Mouse (Mus musculus): ENCODE measurements around the gene Mogs. TPM values are rescaled to one million over a fixed set of nuclear protein-coding genes. Genes with fewer than 3 reads are reported as not detected.

Mogs gene
- polyA plus RNA-seq, 1 experiment from 2014 or later: 21.9 TPM

DNA sequence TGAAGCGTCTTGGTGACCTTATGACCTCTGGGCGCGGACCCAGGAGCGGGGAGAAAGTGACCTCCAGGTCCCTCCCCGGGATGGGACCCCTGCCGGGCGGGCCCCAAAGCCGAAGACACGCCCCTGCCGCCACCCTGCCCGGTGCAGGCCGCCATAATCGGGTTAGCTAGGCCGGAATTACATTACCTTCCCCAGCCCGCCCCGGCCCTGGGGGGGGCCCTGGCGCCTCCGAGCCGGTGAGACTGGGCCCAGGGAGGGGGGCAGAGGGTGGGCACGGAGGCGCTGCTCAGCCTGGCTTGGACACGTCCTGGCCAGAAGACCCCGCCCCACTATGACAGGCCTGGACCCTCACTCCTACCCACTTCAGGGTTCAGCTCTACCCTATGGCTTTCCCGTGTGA lies 44.1 kb upstream of the Mogs start:
- peaks cover 64% of the 10 kb centered on the region for H3K27me3 ChIP-seq (ENCODE audit: control insufficient read depth, insufficient read depth, low read length)
- H3K4me2 ChIP-seq (ENCODE audit: low read depth, low read length): no peak overlapping the region
- H3K9me3 ChIP-seq (ENCODE audit: control insufficient read depth, low read length): no peaks in the 10 kb centered on the region
- H3K4me1 ChIP-seq (ENCODE audit: control insufficient read depth, insufficient read depth, low read length): no peaks in the 10 kb centered on the region
- WGBS: 1% methylated on average over 23 of the region's 24 CpGs
- H3K9ac ChIP-seq (replicated peaks; ENCODE audit: low read depth, low read length): no peak overlapping the region
- H3K4me3 ChIP-seq (ENCODE audit: low read depth, low read length): no peak overlapping the region
- no peaks in the 10 kb centered on the region for H3K36me3 ChIP-seq (ENCODE audit: control insufficient read depth, insufficient read depth, low read length)
- ATAC-seq (ENCODE audit: low read depth): peak; percentile 32; the same call in 1 of the 2 replicates
- H3K27ac ChIP-seq (ENCODE audit: low read depth, low read length): no peak overlapping the region

DNA sequence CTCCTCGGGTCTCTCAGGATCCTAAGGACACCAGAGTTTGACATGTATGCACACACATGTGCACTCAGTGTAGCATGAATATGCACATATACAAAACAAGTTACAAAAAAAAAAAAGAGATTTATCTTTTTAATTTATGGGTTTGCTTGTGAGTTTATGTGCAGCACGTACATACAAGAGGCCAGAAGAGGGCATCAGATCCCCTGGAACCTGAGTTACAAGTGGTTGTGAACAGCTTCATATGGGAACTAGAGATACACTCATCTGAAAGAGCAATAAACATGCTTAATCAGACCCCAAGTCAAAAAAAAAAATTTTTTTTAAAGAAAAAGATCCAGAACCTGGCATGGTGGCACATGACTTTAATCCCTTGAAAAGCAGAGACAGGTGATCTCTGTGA lies 40.3 kb upstream of the Mogs start:
- peaks cover 14% of the 10 kb centered on the region for H3K4me1 ChIP-seq (ENCODE audit: control insufficient read depth, insufficient read depth, low read length)
- no peak overlapping the region for H3K27ac ChIP-seq (ENCODE audit: low read depth, low read length)
- no peak overlapping the region for H3K4me3 ChIP-seq (ENCODE audit: low read depth, low read length)
- H3K4me2 ChIP-seq (ENCODE audit: low read depth, low read length): no peak overlapping the region
- H3K9me3 ChIP-seq (ENCODE audit: control insufficient read depth, low read length): no peaks in the 10 kb centered on the region
- no peak for ATAC-seq (ENCODE audit: low read depth)
- peaks cover 37% of the 10 kb centered on the region for H3K27me3 ChIP-seq (ENCODE audit: control insufficient read depth, insufficient read depth, low read length)
- 14% methylated on average over 2 of the region's 2 CpGs for WGBS
- H3K36me3 ChIP-seq (ENCODE audit: control insufficient read depth, insufficient read depth, low read length): 0 out of 2 replicates have a peak, but pooled peaks cover 2% of the 10 kb centered on the region
- H3K9ac ChIP-seq (replicated peaks; ENCODE audit: low read depth, low read length): no peak overlapping the region

DNA sequence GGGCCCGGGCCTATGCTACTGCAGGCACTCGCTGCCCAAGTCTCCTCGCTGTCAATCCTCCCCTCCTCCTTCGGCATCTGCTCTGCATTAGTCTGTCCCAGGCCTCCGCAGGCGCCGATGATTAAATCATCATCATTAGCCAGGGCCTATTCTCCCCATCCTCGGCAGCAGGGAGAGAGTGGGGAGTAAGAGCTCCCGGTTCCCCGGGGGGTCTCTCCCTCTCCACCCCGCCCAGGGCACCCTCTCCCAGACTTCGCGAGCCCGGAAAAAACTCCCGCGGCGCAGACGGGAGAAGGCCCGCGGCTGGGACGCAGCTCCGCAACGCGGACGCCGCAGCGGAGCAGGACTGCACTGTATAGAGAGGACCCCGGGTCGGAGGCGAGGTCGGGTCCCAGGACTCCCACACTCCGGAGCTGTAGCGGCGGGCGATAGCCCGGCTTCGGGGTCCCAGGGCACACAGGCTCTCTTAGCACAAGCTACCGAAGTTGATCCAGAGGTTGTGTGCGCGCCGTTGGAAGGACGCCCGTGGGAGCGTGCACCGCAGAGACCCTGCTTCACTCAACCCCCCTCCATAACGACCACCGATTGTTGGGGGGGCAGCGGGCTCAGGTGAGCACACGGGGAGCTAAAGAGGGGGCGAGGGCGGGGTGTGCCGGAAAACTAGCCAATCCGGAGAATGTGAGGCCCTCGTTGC lies 37.5 kb upstream of the Mogs start, which contains the start of gene Pcgf1:
Gene Pcgf1 (plus strand): TSS at position 240 of the 694 bp plus-strand sequence.
- Histone ChIP-seq H3K4me3 (ENCODE audit: low read depth, low read length) (peak within 1 kb of the TSS; percentile 76), H3K9me3 (ENCODE audit: control insufficient read depth, low read length) (no peaks in the 10 kb centered on the region), H3K4me2 (ENCODE audit: low read depth, low read length) (peak within 1 kb of the TSS; percentile 96), H3K27me3 (ENCODE audit: control insufficient read depth, insufficient read depth, low read length) (peaks cover 16% of the 10 kb centered on the region), H3K36me3 (ENCODE audit: control insufficient read depth, insufficient read depth, low read length) (peaks cover 10% of the 10 kb centered on the region; the same call in 1 of the 2 replicates), H3K4me1 (ENCODE audit: control insufficient read depth, insufficient read depth, low read length) (peaks cover 14% of the 10 kb centered on the region), H3K9ac (replicated peaks; ENCODE audit: low read depth, low read length) (peak within 1 kb of the TSS; percentile 86), H3K27ac (ENCODE audit: low read depth, low read length) (peak within 1 kb of the TSS; percentile 86)
- WGBS: under 1% methylated on average over 54 of the region's 54 CpGs
- peak; percentile 78 for ATAC-seq (ENCODE audit: low read depth)

DNA sequence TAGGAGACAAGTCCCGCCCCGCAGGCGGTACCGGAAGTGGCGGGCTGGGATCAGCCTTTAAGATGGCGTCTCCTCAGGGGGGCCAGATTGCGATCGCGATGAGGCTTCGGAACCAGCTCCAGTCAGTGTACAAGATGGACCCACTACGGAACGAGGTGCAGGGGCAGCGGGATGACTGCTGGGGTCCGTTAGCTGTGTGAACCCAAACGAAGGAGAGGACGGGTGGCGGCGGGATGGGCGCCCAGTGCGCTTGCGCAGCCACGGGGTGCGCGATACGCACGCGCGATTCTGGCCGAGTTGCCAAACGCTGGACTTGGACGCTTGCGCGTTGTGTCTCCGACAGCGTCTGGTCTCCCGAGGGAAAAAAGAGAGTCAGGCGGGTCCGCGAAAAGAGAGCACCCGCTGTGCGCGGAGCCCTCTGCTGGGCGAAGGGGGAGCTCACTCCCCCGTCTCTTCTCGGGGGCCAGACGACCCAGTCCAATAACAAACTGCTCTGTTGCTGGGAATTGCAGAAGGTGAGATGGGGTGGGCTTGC lies 36.9 kb upstream of the Mogs start:
- Histone ChIP-seq H3K4me1 (ENCODE audit: control insufficient read depth, insufficient read depth, low read length) (peaks cover 14% of the 10 kb centered on the region), H3K9ac (replicated peaks; ENCODE audit: low read depth, low read length) (peak overlapping the region; percentile 62), H3K4me2 (ENCODE audit: low read depth, low read length) (peak overlapping the region; percentile 96), H3K27ac (ENCODE audit: low read depth, low read length) (peak overlapping the region; percentile 86), H3K36me3 (ENCODE audit: control insufficient read depth, insufficient read depth, low read length) (peaks cover 10% of the 10 kb centered on the region; the same call in 1 of the 2 replicates), H3K27me3 (ENCODE audit: control insufficient read depth, insufficient read depth, low read length) (peaks cover 17% of the 10 kb centered on the region), H3K4me3 (ENCODE audit: low read depth, low read length) (peak overlapping the region; percentile 76), H3K9me3 (ENCODE audit: control insufficient read depth, low read length) (no peaks in the 10 kb centered on the region)
- under 1% methylated on average over 46 of the region's 46 CpGs for WGBS
- peak; percentile 93 for ATAC-seq (ENCODE audit: low read depth)

DNA sequence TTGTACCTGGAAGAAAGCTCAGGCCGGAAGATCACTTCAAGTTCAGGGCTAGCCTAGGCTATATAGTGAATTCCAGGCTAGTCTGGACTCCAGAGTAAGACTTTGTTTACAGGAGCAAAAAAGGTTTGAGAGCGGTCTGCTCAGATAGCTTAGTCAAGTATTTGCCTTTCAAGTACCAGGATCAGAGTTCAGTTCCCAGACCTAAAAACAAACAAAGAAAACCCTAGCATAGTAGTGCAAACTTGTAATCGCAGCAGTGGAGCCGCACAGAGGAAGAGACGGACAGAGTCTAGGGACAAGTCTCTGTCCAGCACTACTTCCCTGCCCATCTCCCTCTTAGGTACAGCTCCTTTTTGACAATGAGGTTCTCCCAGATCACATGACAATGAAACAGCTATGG lies 35.1 kb upstream of the Mogs start:
- no peak for ATAC-seq (ENCODE audit: low read depth)

DNA sequence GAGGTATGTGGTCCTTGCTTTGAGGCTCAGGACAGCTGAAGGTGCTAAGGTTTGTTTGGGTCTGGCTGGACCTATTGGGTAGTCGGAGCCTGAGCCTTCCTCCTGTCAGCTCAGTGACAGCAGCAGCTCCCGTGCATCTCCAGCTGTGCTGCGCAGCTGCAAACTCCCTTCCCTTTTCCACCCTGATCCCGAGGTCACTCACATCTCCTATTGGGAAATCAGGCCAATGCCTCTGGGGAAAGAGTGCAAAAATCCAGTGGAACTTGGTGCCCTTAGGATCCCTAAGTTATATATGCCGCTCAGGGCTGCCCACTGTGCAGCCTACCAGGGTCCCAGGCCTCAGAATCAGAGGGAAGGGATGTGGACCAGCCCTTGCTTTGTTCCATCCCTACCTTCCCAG lies 31.8 kb upstream of the Mogs start:
- H3K4me2 ChIP-seq (ENCODE audit: low read depth, low read length): no peak overlapping the region
- no peaks in the 10 kb centered on the region for H3K9me3 ChIP-seq (ENCODE audit: control insufficient read depth, low read length)
- no peak overlapping the region for H3K27ac ChIP-seq (ENCODE audit: low read depth, low read length)
- no peak for ATAC-seq (ENCODE audit: low read depth)
- peaks cover 35% of the 10 kb centered on the region for H3K27me3 ChIP-seq (ENCODE audit: control insufficient read depth, insufficient read depth, low read length)
- H3K4me3 ChIP-seq (ENCODE audit: low read depth, low read length): no peak overlapping the region
- peaks cover 10% of the 10 kb centered on the region; the same call in 1 of the 2 replicates for H3K36me3 ChIP-seq (ENCODE audit: control insufficient read depth, insufficient read depth, low read length)
- peaks cover 8% of the 10 kb centered on the region for H3K4me1 ChIP-seq (ENCODE audit: control insufficient read depth, insufficient read depth, low read length)
- WGBS: 16% methylated on average over 5 of the region's 5 CpGs
- H3K9ac ChIP-seq (replicated peaks; ENCODE audit: low read depth, low read length): no peak overlapping the region

More for the DNA sequence above, 35.1 kb upstream of the Mogs start:
- H3K4me2 ChIP-seq (ENCODE audit: low read depth, low read length): no peak overlapping the region
- 99% methylated on average over 5 of the region's 5 CpGs for WGBS
- H3K27me3 ChIP-seq (ENCODE audit: control insufficient read depth, insufficient read depth, low read length): peaks cover 18% of the 10 kb centered on the region
- H3K9ac ChIP-seq (replicated peaks; ENCODE audit: low read depth, low read length): no peak overlapping the region
- H3K9me3 ChIP-seq (ENCODE audit: control insufficient read depth, low read length): no peaks in the 10 kb centered on the region
- no peak overlapping the region for H3K27ac ChIP-seq (ENCODE audit: low read depth, low read length)
- no peak overlapping the region for H3K4me3 ChIP-seq (ENCODE audit: low read depth, low read length)
- H3K36me3 ChIP-seq (ENCODE audit: control insufficient read depth, insufficient read depth, low read length): peaks cover 10% of the 10 kb centered on the region; the same call in 1 of the 2 replicates
- peaks cover 14% of the 10 kb centered on the region for H3K4me1 ChIP-seq (ENCODE audit: control insufficient read depth, insufficient read depth, low read length)

DNA sequence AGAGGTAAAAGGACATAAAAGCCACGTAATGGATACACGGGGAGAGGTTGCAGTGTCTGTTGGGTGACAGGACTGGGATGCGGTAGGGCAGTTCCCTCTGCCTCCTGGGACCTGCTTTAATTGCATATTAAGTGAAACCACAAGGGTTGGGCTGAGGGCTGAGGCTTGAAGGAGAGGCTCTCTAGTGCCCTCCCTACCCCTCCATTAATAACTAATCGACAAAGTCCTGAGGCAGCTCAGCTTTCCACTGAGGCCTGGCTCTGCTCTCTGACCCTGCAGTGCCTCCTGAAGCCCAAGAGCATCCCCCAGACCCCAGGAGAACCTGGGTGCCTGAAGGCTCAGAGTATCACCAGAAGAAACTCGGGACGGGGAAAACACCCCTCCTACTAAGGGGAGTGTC lies 30.8 kb upstream of the Mogs start:
- Histone ChIP-seq H3K27me3 (ENCODE audit: control insufficient read depth, insufficient read depth, low read length) (peaks cover 42% of the 10 kb centered on the region), H3K4me1 (ENCODE audit: control insufficient read depth, insufficient read depth, low read length) (peaks cover 4% of the 10 kb centered on the region), H3K4me3 (ENCODE audit: low read depth, low read length) (no peak overlapping the region), H3K4me2 (ENCODE audit: low read depth, low read length) (no peak overlapping the region), H3K27ac (ENCODE audit: low read depth, low read length) (no peak overlapping the region), H3K9ac (replicated peaks; ENCODE audit: low read depth, low read length) (no peak overlapping the region), H3K9me3 (ENCODE audit: control insufficient read depth, low read length) (no peaks in the 10 kb centered on the region), H3K36me3 (ENCODE audit: control insufficient read depth, insufficient read depth, low read length) (peaks cover 10% of the 10 kb centered on the region; the same call in 1 of the 2 replicates)
- no peak for ATAC-seq (ENCODE audit: low read depth)
- 7% methylated on average over 6 of the region's 6 CpGs for WGBS

DNA sequence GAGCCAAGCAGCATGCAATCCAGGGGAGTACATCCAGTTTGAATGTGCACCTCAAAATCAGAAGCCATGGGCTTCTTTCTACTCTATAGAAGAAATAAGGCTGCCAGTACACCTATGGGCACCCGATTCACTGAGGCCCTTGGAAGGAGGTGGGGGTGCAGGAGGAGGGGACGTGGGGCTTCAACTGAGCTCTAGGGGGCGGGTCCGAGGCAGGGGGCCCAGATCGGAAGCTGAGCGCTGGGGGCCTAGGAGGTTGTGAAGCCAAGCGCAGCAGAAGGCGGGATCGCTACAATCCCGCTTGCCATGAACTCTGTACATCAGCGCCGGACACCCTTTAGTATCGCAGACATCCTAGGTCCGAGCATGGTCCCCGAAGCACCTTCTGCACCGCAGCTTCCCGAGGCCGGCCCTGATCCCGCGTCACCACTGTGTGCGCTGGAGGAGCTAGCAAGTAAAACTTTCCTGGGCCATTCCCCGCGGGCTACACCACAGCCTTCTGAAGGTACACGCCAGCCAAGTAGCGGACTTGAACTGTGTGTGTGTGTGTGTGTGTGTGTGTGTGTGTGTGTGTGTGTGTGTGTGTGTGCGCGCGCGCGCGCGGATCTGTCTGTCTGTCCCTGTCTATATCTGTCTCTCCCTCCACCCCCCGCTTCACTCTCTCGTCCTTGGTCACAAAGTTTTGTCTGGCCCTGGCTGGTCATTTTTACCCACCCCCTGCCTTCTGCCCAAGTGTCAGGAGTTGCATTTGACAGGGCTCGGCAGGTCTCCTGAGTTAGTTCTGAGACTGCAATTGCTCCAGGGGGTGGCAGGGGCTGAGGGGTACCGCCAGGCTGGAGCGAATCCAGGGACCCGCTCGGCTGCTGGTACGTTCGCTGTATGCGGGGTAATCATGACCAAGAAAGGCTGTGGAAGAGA lies 28.9 kb upstream of the Mogs start, which contains the start of gene Lbx2:
Gene Lbx2 (plus strand): TSS at position 247 of the 915 bp plus-strand sequence.
- no peaks in the 10 kb centered on the region for H3K36me3 ChIP-seq (ENCODE audit: control insufficient read depth, insufficient read depth, low read length)
- 1% methylated on average over 35 of the region's 42 CpGs for WGBS
- H3K4me3 ChIP-seq (ENCODE audit: low read depth, low read length): no peak within 1 kb of the TSS
- no peak within 1 kb of the TSS for H3K4me2 ChIP-seq (ENCODE audit: low read depth, low read length)
- H3K27ac ChIP-seq (ENCODE audit: low read depth, low read length): no peak within 1 kb of the TSS
- no peaks in the 10 kb centered on the region for H3K4me1 ChIP-seq (ENCODE audit: control insufficient read depth, insufficient read depth, low read length)
- H3K9me3 ChIP-seq (ENCODE audit: control insufficient read depth, low read length): no peaks in the 10 kb centered on the region
- peaks cover 47% of the 10 kb centered on the region for H3K27me3 ChIP-seq (ENCODE audit: control insufficient read depth, insufficient read depth, low read length)
- no peak within 1 kb of the TSS for H3K9ac ChIP-seq (replicated peaks; ENCODE audit: low read depth, low read length)
- ATAC-seq (ENCODE audit: low read depth): no peak
